ENCODE assay signal across 20 mouse cellular contexts in genomic region chr19:32240417-32240990, GRCm38 (mm10).
DNase-seq lines count a peak whose midpoint lies in the region; ATAC-seq and TF ChIP-seq lines count a peak whose summit lies in the region.
"Had no signal": no experiment of that assay in that cellular context is flagged by ENCODE, and none has a peak within 500 bp of the region (broad histone marks: within the 10 kb centered on the region; RNA-seq: fewer than 3 reads in every experiment).

No protein-coding gene starts in this region.

- TF ChIP-seq CTCF in E14TG2a.4 (conservative IDR thresholded peaks at IDR 0.05; ENCODE audit: low read length) = no peak
- TF ChIP-seq CTCF in hindbrain, postnatal 0 days (IDR thresholded peaks at IDR 0.05; ENCODE audit: low read depth) = no peak

- in situ Hi-C loops in ES-E14 (cut with MboI; ENCODE audit: low sequenced_read_pairs in 2 of 2, unreplicated experiment in 2 of 2) = no loop called here

- H3K4me2 ChIP-seq in liver, embryonic 16.5 days (ENCODE audit: low read depth, low read length) = peak overlapping the region; percentile 64
- H3K4me2 ChIP-seq in hindbrain, postnatal 0 days (ENCODE audit: low read depth, low read length) = no peak overlapping the region
- no peak overlapping the region for H3K4me2 ChIP-seq in intestine, embryonic 15.5 days (replicated peaks)
- H3K4me2 ChIP-seq in heart, embryonic 12.5 days = no peak overlapping the region
- H3K4me2 ChIP-seq: forebrain, embryonic 15.5 days; hindbrain, embryonic 13.5 days; limb, embryonic 13.5 days; lung, embryonic 15.5 days; midbrain, embryonic 13.5 days; neural tube, embryonic 13.5 days had no signal

- peak overlapping the region; percentile 88 for H3K27ac ChIP-seq in ES-E14 (ENCODE audit: insufficient read depth, low read depth, low read length, poor library complexity, severe bottlenecking)
- H3K27ac ChIP-seq in liver, embryonic 16.5 days (ENCODE audit: low read length) = peak overlapping the region; percentile 97
- no peak overlapping the region for H3K27ac ChIP-seq in hindbrain, postnatal 0 days
- H3K27ac ChIP-seq in intestine, embryonic 15.5 days = no peak overlapping the region
- H3K27ac ChIP-seq in heart, embryonic 12.5 days (ENCODE audit: poor library complexity, severe bottlenecking) = no peak overlapping the region
- H3K27ac ChIP-seq: forebrain, embryonic 15.5 days; hindbrain, embryonic 13.5 days; limb, embryonic 13.5 days; lung, embryonic 15.5 days; midbrain, embryonic 13.5 days; neural tube, embryonic 13.5 days had no signal

- H3K27me3 ChIP-seq in E14TG2a.4 (ENCODE audit: insufficient read depth, low read length) = no peaks in the 10 kb centered on the region
- no peaks in the 10 kb centered on the region for H3K27me3 ChIP-seq in liver, embryonic 16.5 days (ENCODE audit: control insufficient read depth, insufficient read depth, low read depth, low read length)
- no peaks in the 10 kb centered on the region for H3K27me3 ChIP-seq in hindbrain, postnatal 0 days (ENCODE audit: insufficient read depth, low read length)
- H3K27me3 ChIP-seq in intestine, embryonic 15.5 days (replicated peaks) = no peaks in the 10 kb centered on the region
- H3K27me3 ChIP-seq in heart, embryonic 12.5 days (replicated peaks) = no peaks in the 10 kb centered on the region
- H3K27me3 ChIP-seq: forebrain, embryonic 15.5 days; hindbrain, embryonic 13.5 days; limb, embryonic 13.5 days; lung, embryonic 15.5 days; midbrain, embryonic 13.5 days; neural tube, embryonic 13.5 days had no signal

- H3K9ac ChIP-seq in ES-E14 (ENCODE audit: insufficient read depth, low read depth, low read length, poor library complexity, severe bottlenecking) = no peak overlapping the region
- H3K9ac ChIP-seq in liver, embryonic 16.5 days (ENCODE audit: low read depth, low read length) = peak overlapping the region; percentile 29
- H3K9ac ChIP-seq in hindbrain, postnatal 0 days (replicated peaks; ENCODE audit: low read length) = no peak overlapping the region
- no peak overlapping the region for H3K9ac ChIP-seq in intestine, embryonic 15.5 days
- no peak overlapping the region for H3K9ac ChIP-seq in heart, embryonic 12.5 days
- H3K9ac ChIP-seq: forebrain, embryonic 15.5 days; hindbrain, embryonic 13.5 days; limb, embryonic 13.5 days; lung, embryonic 15.5 days; midbrain, embryonic 13.5 days; neural tube, embryonic 13.5 days had no signal

- peak; percentile 50 for ATAC-seq in granulocyte monocyte progenitor cell, adult 5-6 weeks (replicated peaks; ENCODE audit: poor library complexity, severe bottlenecking)
- peak; percentile 37 for ATAC-seq in liver, embryonic 16.5 days (ENCODE audit: low read depth)
- ATAC-seq in hindbrain, postnatal 0 days = no peak
- ATAC-seq in intestine, embryonic 15.5 days = no peak
- no peak for ATAC-seq in heart, embryonic 12.5 days (ENCODE audit: insufficient number of reproducible peaks, low FRiP score)
- ATAC-seq: forebrain, embryonic 15.5 days; intestine, postnatal 0 days; midbrain, embryonic 13.5 days had no signal

- H3K4me3 ChIP-seq in E14TG2a.4 (replicated peaks; ENCODE audit: low read length) = peak overlapping the region; percentile 68; the same call in 1 of the 2 replicates
- 0 out of 4 replicates have a peak overlapping the region, but pooled peaks of 1 of the 2 experiments have one; percentile 23 for H3K4me3 ChIP-seq in ES-E14 (ENCODE audit: insufficient read depth in 1 of 2, low read depth in 1 of 2, low read length in 2 of 2, poor library complexity in 1 of 2, severe bottlenecking in 1 of 2)
- H3K4me3 ChIP-seq in liver, embryonic 16.5 days (ENCODE audit: low read depth, low read length) = 0 out of 2 replicates have a peak overlapping the region, but pooled peaks have one; percentile 6
- H3K4me3 ChIP-seq in hindbrain, postnatal 0 days (ENCODE audit: low read length) = no peak overlapping the region
- H3K4me3 ChIP-seq in intestine, embryonic 15.5 days (replicated peaks) = no peak overlapping the region
- no peak overlapping the region for H3K4me3 ChIP-seq in heart, embryonic 12.5 days
- H3K4me3 ChIP-seq: forebrain, embryonic 15.5 days; hindbrain, embryonic 13.5 days; limb, embryonic 13.5 days; lung, embryonic 15.5 days; midbrain, embryonic 13.5 days; neural tube, embryonic 13.5 days had no signal

- H3K36me3 ChIP-seq in E14TG2a.4 (ENCODE audit: insufficient read depth, low read length) (peaks cover 9% of the 10 kb centered on the region), ES-E14 (ENCODE audit: control insufficient read depth, insufficient read depth, low read length, poor library complexity, severe bottlenecking) (no peaks in the 10 kb centered on the region)
- no peaks in the 10 kb centered on the region for H3K36me3 ChIP-seq in liver, embryonic 16.5 days (ENCODE audit: control insufficient read depth, insufficient read depth)
- H3K36me3 ChIP-seq in hindbrain, postnatal 0 days (ENCODE audit: insufficient read depth, low read length) = no peaks in the 10 kb centered on the region
- no peaks in the 10 kb centered on the region for H3K36me3 ChIP-seq in intestine, embryonic 15.5 days
- H3K36me3 ChIP-seq in heart, embryonic 12.5 days = no peaks in the 10 kb centered on the region
- H3K36me3 ChIP-seq: forebrain, embryonic 15.5 days; hindbrain, embryonic 13.5 days; limb, embryonic 13.5 days; lung, embryonic 15.5 days; midbrain, embryonic 13.5 days; neural tube, embryonic 13.5 days had no signal

- no peak for DNase-seq in ES-E14 (ENCODE audit: low read depth, low spot score)
- no peak for DNase-seq in hindbrain, postnatal 0 days (ENCODE audit: low spot score)
- DNase-seq: adrenal gland, postnatal 25 days; B cell, adult 2 months; cerebellum, adult 18-20 months; gastrocnemius, postnatal 25 days; heart, postnatal 14 days; thymus, postnatal 4 days had no signal

- H3K9me3 ChIP-seq in E14TG2a.4 (ENCODE audit: low read length) (no peaks in the 10 kb centered on the region), ES-E14 (ENCODE audit: control insufficient read depth, insufficient read depth, low read depth, low read length) (no peaks in the 10 kb centered on the region)
- no peaks in the 10 kb centered on the region for H3K9me3 ChIP-seq in liver, embryonic 16.5 days (replicated peaks; ENCODE audit: control insufficient read depth, low read length)
- H3K9me3 ChIP-seq in hindbrain, postnatal 0 days (ENCODE audit: low read length) = no peaks in the 10 kb centered on the region
- H3K9me3 ChIP-seq in intestine, embryonic 15.5 days = no peaks in the 10 kb centered on the region
- H3K9me3 ChIP-seq in heart, embryonic 12.5 days (replicated peaks) = no peaks in the 10 kb centered on the region
- H3K9me3 ChIP-seq: forebrain, embryonic 15.5 days; hindbrain, embryonic 13.5 days; limb, embryonic 13.5 days; lung, embryonic 15.5 days; midbrain, embryonic 13.5 days; neural tube, embryonic 13.5 days had no signal

- H3K4me1 ChIP-seq in E14TG2a.4 (replicated peaks; ENCODE audit: low read depth, low read length) (peaks cover 84% of the 10 kb centered on the region), ES-E14 (ENCODE audit: control insufficient read depth in 2 of 2, insufficient read depth in 2 of 2, low read length in 2 of 2, poor library complexity in 1 of 2) (peaks cover 23 to 35% of the 10 kb centered on the region in 2 experiments)
- H3K4me1 ChIP-seq in liver, embryonic 16.5 days (ENCODE audit: control insufficient read depth, low read depth, low read length) = peaks cover 42% of the 10 kb centered on the region
- no peaks in the 10 kb centered on the region for H3K4me1 ChIP-seq in hindbrain, postnatal 0 days (ENCODE audit: insufficient read depth, low read length)
- 0 out of 2 replicates have a peak, but pooled peaks cover 5% of the 10 kb centered on the region for H3K4me1 ChIP-seq in intestine, embryonic 15.5 days (replicated peaks)
- H3K4me1 ChIP-seq in heart, embryonic 12.5 days (replicated peaks) = peaks cover 49% of the 10 kb centered on the region
- H3K4me1 ChIP-seq: forebrain, embryonic 15.5 days had no signal

- 15% methylated on average over 8 of the region's 8 CpGs for WGBS in liver, embryonic 16.5 days (ENCODE audit: insufficient replicate concordance)
- WGBS in hindbrain, postnatal 0 days = 72% methylated on average over 8 of the region's 8 CpGs
- 85% methylated on average over 8 of the region's 8 CpGs for WGBS in intestine, embryonic 15.5 days
- WGBS in heart, embryonic 12.5 days = 76% methylated on average over 8 of the region's 8 CpGs

TF ChIP-seq in ES-E14, 5 proteins besides CTCF, POLR2A, EP300 and RAD21:
- TF ChIP-seq CHD2 (IDR thresholded peaks at IDR 0.05; ENCODE audit: low read depth, low read length) (no peak), ZC3H11A (IDR thresholded peaks at IDR 0.05; ENCODE audit: borderline replicate concordance, low read depth, low read length) (no peak), ZNF384 (IDR thresholded peaks at IDR 0.05; ENCODE audit: low read depth, low read length) (no peak), MAFK (IDR thresholded peaks at IDR 0.05; ENCODE audit: insufficient read depth, low read depth, low read length) (no peak), HCFC1 (IDR thresholded peaks at IDR 0.05; ENCODE audit: borderline replicate concordance, insufficient read depth, low read length) (no peak)

Comparison
In these comparisons a context has a peak if more than half of its experiments do, and no peak if none do; other contexts are left out.
1. H3K4me3 ChIP-seq: peak in E14TG2a.4 (single experiment) and liver, embryonic 16.5 days (single experiment); none in hindbrain, postnatal 0 days (single experiment), intestine, embryonic 15.5 days (single experiment) and heart, embryonic 12.5 days (single experiment).
2. H3K27ac ChIP-seq: peak in ES-E14 (single experiment) and liver, embryonic 16.5 days (single experiment); none in hindbrain, postnatal 0 days (single experiment), intestine, embryonic 15.5 days (single experiment) and heart, embryonic 12.5 days (single experiment).
3. ATAC-seq: peak in granulocyte monocyte progenitor cell, adult 5-6 weeks (single experiment) and liver, embryonic 16.5 days (single experiment); none in hindbrain, postnatal 0 days (single experiment), intestine, embryonic 15.5 days (single experiment) and heart, embryonic 12.5 days (single experiment).